Comparison of ENCODE assay signal across 1 mouse cellular context in the genomic region with DNA sequence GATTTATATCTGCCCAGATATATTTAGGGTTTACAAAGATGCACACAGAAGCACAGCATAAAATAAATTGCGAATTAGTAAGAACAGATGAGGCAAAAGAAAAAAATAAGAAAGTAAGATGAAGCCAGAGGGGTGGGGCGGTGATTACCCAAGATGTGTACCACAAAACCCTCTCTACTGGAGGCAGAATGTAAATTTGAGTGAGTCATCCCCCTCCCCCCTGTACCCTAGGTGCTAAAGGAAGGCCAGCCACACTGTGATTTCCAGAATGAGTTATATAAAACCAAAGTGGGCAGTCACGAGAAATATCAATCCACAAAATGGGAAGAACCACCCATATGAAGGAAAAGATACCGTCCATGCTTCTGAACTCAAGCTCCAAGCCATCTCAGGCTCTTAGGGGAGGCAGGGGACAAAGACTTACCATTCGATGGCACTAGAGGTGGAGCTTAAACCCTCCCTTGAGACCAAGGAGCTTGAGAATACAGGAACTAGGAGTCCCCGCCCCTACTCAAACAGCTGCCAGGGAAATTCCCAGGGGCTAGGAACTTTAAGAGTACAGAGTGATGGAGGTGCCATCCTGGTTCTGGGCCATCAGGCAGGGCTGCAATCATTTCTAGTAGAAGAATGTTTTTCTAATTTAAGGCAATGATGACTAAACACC.
TF ChIP-seq lines count a peak whose summit lies in the region.

No protein-coding gene starts in this region.

TF ChIP-seq in CH12.LX, 34 proteins besides CTCF, POLR2A, EP300 and RAD21 (continued from another document):
- TF ChIP-seq SIN3A (IDR thresholded peaks at IDR 0.05; ENCODE audit: low read length) (no peak), USF1 (IDR thresholded peaks at IDR 0.05; ENCODE audit: low read depth, low read length) (no peak), ZC3H11A (IDR thresholded peaks at IDR 0.05; ENCODE audit: low read depth, low read length) (no peak), JUND (conservative IDR thresholded peaks at IDR 0.05; ENCODE audit: low read depth, low read length) (peak; percentile 58), MAX (IDR thresholded peaks at IDR 0.05; ENCODE audit: low read length) (no peak; the same call in 1 of the 2 replicates), ETS1 (conservative IDR thresholded peaks at IDR 0.05; ENCODE audit: low read depth, low read length) (peak; percentile 73), TBP (conservative IDR thresholded peaks at IDR 0.05; ENCODE audit: low read depth, low read length) (0 out of 2 replicates have a peak, but pooled peaks have one; percentile 9), KAT2A (IDR thresholded peaks at IDR 0.05; ENCODE audit: insufficient replicate concordance, low read length) (no peak), NELFE (IDR thresholded peaks at IDR 0.05; ENCODE audit: low read depth, low read length) (no peak), HCFC1 (IDR thresholded peaks at IDR 0.05; ENCODE audit: low read depth, low read length) (no peak), MXI1 (IDR thresholded peaks at IDR 0.05; ENCODE audit: low read depth, low read length) (no peak), CHD2 (IDR thresholded peaks at IDR 0.05; ENCODE audit: low read length) (peak; percentile 78), BHLHE40 (IDR thresholded peaks at IDR 0.05; ENCODE audit: low read depth, low read length) (0 out of 2 replicates have a peak, but pooled peaks have one; percentile 16), ZNF384 (IDR thresholded peaks at IDR 0.05; ENCODE audit: low read depth, low read length) (peak; percentile 64; the same call in 1 of the 2 replicates), ZKSCAN1 (IDR thresholded peaks at IDR 0.05; ENCODE audit: borderline replicate concordance, low read depth, low read length) (no peak), MAZ (IDR thresholded peaks at IDR 0.05; ENCODE audit: low read depth, low read length) (0 out of 2 replicates have a peak, but pooled peaks have one; percentile 34)
